Mouse (Mus musculus): Measurements from ENCODE around the gene Tollip.

DNA sequence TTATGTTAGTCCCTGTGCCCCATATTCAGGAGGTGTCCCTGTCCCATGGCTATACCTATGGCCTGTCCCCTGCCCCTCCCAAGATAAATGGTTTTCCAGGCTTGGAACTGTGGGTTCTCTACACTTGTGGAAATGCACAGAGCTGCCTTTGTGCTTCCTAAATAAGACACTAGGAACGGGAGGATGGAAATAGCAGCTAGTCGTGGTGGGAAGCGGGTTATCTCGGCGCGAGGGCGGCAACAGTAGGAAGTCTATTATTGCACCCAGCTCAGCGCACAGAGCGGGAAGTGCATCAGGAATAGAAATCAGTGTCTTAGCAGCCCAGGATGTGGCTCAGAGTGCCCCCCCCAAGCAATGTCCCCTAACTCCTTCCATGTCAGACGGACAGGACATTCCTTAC, 10.3 kb upstream of the Tollip start:
- TF ChIP-seq CTCF (IDR thresholded peaks at IDR 0.05; ENCODE audit: borderline replicate concordance, control insufficient read depth, extremely low read depth, insufficient read depth, low read length, poor library complexity) (no peak), POLR2A (IDR thresholded peaks at IDR 0.05; ENCODE audit: control insufficient read depth, extremely low read depth, insufficient read depth, low read length, poor library complexity) (no peak)

Data from thymus, adult 2 months (tissue).